Mouse (Mus musculus): ENCODE results near the gene Olfr668. TPM values are rescaled to one million over a fixed set of nuclear protein-coding genes. Genes with fewer than 3 reads are reported as not detected.
"Not testable (repeated sequence)": the region's sequence is repeated elsewhere in the genome, so short reads cannot be mapped to it uniquely, and the experiment has no call there.

Olfr668 gene
- total RNA-seq (2021): not detected

- intact Hi-C loops (cut with DNase I): no loop called here
- no peak for DNase-seq (ENCODE audit: low spot score)
These were observed at the start of gene Olfr668 for GRCm38 (mm10) chr7:104927957-104928356. TSS of gene Olfr668 (minus strand) at chr7:104928057.

GRCm38 (mm10) chr7:104972507-104972906 is 44.6 kb upstream of the Olfr668 start:
- DNase-seq (ENCODE audit: low spot score); intact Hi-C loops (cut with DNase I): not testable (repeated sequence)

GRCm38 (mm10) chr7:104962520-104962919 is 34.7 kb upstream of the Olfr668 start, which contains the start of gene Olfr670:
TSS of gene Olfr670 (minus strand) at chr7:104962620.
- DNase-seq (ENCODE audit: low spot score): no peak
- intact Hi-C loops (cut with DNase I): no loop called here

GRCm38 (mm10) chr7:104950234-104950633 is 22.4 kb upstream of the Olfr668 start:
- intact Hi-C loops (cut with DNase I); DNase-seq (ENCODE audit: low spot score): not testable (repeated sequence)

GRCm38 (mm10) chr7:104933940-104934339 is 6.1 kb upstream of the Olfr668 start, which contains the start of gene Olfr669:
TSS of gene Olfr669 (plus strand) at chr7:104934240.
- no peak for DNase-seq (ENCODE audit: low spot score)
- intact Hi-C loops (cut with DNase I): no loop called here

GRCm38 (mm10) chr7:104921382-104921781 is 6.5 kb downstream of the Olfr668 start, which contains the start of gene Olfr667:
TSS of gene Olfr667 (minus strand) at chr7:104921482.
- intact Hi-C loops (cut with DNase I): no loop called here
- no peak for DNase-seq (ENCODE audit: low spot score)

GRCm38 (mm10) chr7:104895852-104896251 is 32.0 kb downstream of the Olfr668 start, which contains the start of gene Olfr666:
TSS of gene Olfr666 (minus strand) at chr7:104895952.
- intact Hi-C loops (cut with DNase I): no loop called here
- DNase-seq (ENCODE audit: low spot score): no peak

- intact Hi-C loops (cut with DNase I): no loop called here
- no peak for DNase-seq (ENCODE audit: low spot score)
These were observed 50.1 kb downstream of the Olfr668 start, which contains the start of gene Olfr665 for GRCm38 (mm10) chr7:104877731-104878130. TSS of gene Olfr665 (plus strand) at chr7:104878031.

Other genes starting within 250 kb of the Olfr668 start
- gene Olfr661, start 241.6 kb downstream of the Olfr668 start, total RNA-seq (2021): not detected
- not detected for gene Usp17le, start 150.6 kb downstream of the Olfr668 start, total RNA-seq (2021)
- not detected for gene Usp17lb, start 85.5 kb downstream of the Olfr668 start, total RNA-seq (2021)
- not detected for gene Usp17la, start 71.0 kb downstream of the Olfr668 start, total RNA-seq (2021)
- gene Olfr665, start 50.0 kb downstream of the Olfr668 start, total RNA-seq (2021): not detected
- not detected for gene Olfr666, start 32.1 kb downstream of the Olfr668 start, total RNA-seq (2021)
- gene Olfr667, start 6.6 kb downstream of the Olfr668 start, total RNA-seq (2021): not detected
- gene Olfr669, start 6.2 kb upstream of the Olfr668 start, total RNA-seq (2021): not detected
- not detected for gene Olfr670, start 34.6 kb upstream of the Olfr668 start, total RNA-seq (2021)
- gene Olfr671, start 51.1 kb upstream of the Olfr668 start, total RNA-seq (2021): not detected
- not detected for gene Olfr672, start 74.0 kb upstream of the Olfr668 start, total RNA-seq (2021)
- not detected for gene Olfr675, start 100.4 kb upstream of the Olfr668 start, total RNA-seq (2021)
- gene Olfr676, start 104.6 kb upstream of the Olfr668 start, total RNA-seq (2021): not detected
- not detected for gene Olfr677, start 123.3 kb upstream of the Olfr668 start, total RNA-seq (2021)
- not detected for gene Olfr678, start 136.4 kb upstream of the Olfr668 start, total RNA-seq (2021)
- gene Olfr679, start 153.1 kb upstream of the Olfr668 start, total RNA-seq (2021): not detected
- not detected for gene Olfr680-ps1, start 164.8 kb upstream of the Olfr668 start, total RNA-seq (2021)
- not detected for gene Olfr681, start 188.8 kb upstream of the Olfr668 start, total RNA-seq (2021)
- gene Olfr683, start 219.0 kb upstream of the Olfr668 start, total RNA-seq (2021): not detected
- not detected for gene Olfr684, start 235.6 kb upstream of the Olfr668 start, total RNA-seq (2021)

Data from heart, postnatal 25 days (tissue).